Mouse (Mus musculus) liver, embryonic 14.5 days (tissue): ENCODE data around the gene Pced1b. TPM values are rescaled to one million over a fixed set of nuclear protein-coding genes. Genes with fewer than 3 reads are reported as not detected.

Experiments used
- ATAC-seq: fragments of 200-750 bp; cut with Nextera tagmentation; 2 replicates; pipeline ENCODE4 v1.8.0; 2017; ENCODE audit warnings: moderate number of reproducible peaks, mild to moderate bottlenecking, moderate library complexity; ENCODE audit not compliant: insufficient read depth
- DNase-seq, 3 experiments: peaks; one replicate each; pipeline ENCODE4 v3.0.0-alpha.2; 2012 to 2013; ENCODE audit warnings: low read depth in 3 of 3, low spot score in 3 of 3
- H3K27ac ChIP-seq: fragments of 300-500 bp; sonication (generic); 2 replicates; pipeline ENCODE4 v1.5.1; 2014; ENCODE audit warnings: moderate library complexity, mild to moderate bottlenecking, control low read depth, inconsistent platforms
- H3K27me3 ChIP-seq: fragments of 300-500 bp; sonication (generic); 2 replicates; pipeline ENCODE4 v1.6.1; 2014; ENCODE audit warnings: mild to moderate bottlenecking, low read length, moderate library complexity; ENCODE audit not compliant: control insufficient read depth, insufficient read depth
- H3K36me3 ChIP-seq: fragments of 300-500 bp; sonication (generic); replicated peaks from 2 replicates; pipeline ENCODE4 v1.6.1; 2014; ENCODE audit warnings: low read depth; ENCODE audit not compliant: control insufficient read depth, insufficient read depth
- H3K4me1 ChIP-seq, 2 experiments: fragments of 200-500 bp in 1 of 2; fragments of 300-500 bp in 1 of 2; sonication (generic) in 1 of 2; replicated peaks; 2 replicates each; pipeline ENCODE4 v1.6.1; 2012 to 2014; ENCODE audit warnings: antibody characterized with exemption in 1 of 2, inconsistent platforms in 1 of 2, low read length in 1 of 2; ENCODE audit not compliant: control insufficient read depth in 2 of 2, insufficient read depth in 2 of 2
- H3K4me2 ChIP-seq: fragments of 300-500 bp; sonication (generic); 2 replicates; pipeline ENCODE4 v1.6.1; 2014; ENCODE audit warnings: low read depth, mild to moderate bottlenecking, control low read depth, moderate library complexity
- H3K4me3 ChIP-seq, 2 experiments: fragments of 200-500 bp in 1 of 2; fragments of 300-500 bp in 1 of 2; sonication (generic) in 1 of 2; 2 replicates each; pipeline ENCODE4 v1.5.1; 2012 to 2014; ENCODE audit warnings: low read depth in 2 of 2, low read length in 2 of 2, mild to moderate bottlenecking in 2 of 2, control low read depth in 1 of 2, inconsistent platforms in 1 of 2, moderate library complexity in 1 of 2; ENCODE audit not compliant: insufficient read depth in 1 of 2
- H3K9ac ChIP-seq: fragments of 300-500 bp; sonication (generic); replicated peaks from 2 replicates; pipeline ENCODE4 v1.6.1; 2014; ENCODE audit warnings: mild to moderate bottlenecking, control low read depth, moderate library complexity
- H3K9me3 ChIP-seq: fragments of 300-500 bp; sonication (generic); 2 replicates; pipeline ENCODE4 v1.6.1; 2016; ENCODE audit warnings: low read length, mixed read lengths; ENCODE audit not compliant: control insufficient read depth
- CTCF ChIP-seq: IDR thresholded peaks from 2 replicates; pipeline ENCODE4 v1.5.1; 2016; ENCODE audit warnings: antibody characterized with exemption, low read depth, control low read depth
- EP300 ChIP-seq: IDR thresholded peaks from 2 replicates; pipeline ENCODE4 v1.6.1; 2016; ENCODE audit warnings: antibody characterized with exemption, low read depth
- whole genome bisulfite sequencing: fragments of 180-500 bp; shearing (Covaris S2); extraction: QIAGEN DNeasy Blood & Tissue Kit; methylation state at CpG from one replicate; pipeline ENCODE4 v1.1.7; 2014; ENCODE audit not compliant: insufficient replicate concordance; 5-methylcytosine and 5-hydroxymethylcytosine counted together
- polyA plus RNA-seq, 2 experiments: library from polyadenylated mRNA; depleted of rRNA in 1 of 2; stranded (reverse) in 1 of 2; unstranded in 1 of 2; fragments of >200 nt; fragmentation: Nextera tagmentation in 1 of 2; extraction: Ambion mirVana in 1 of 2; gene quantifications; 2 replicates each; pipeline versions ENCODE4 v1.2.1 to v1.2.3; 2012 to 2014

The Pced1b gene
- polyA plus RNA-seq, 2 experiments, result 5.7 to 8.2 TPM

GRCm38 (mm10) chr15:97290351-97290750, 43.4 kb downstream of the Pced1b start:
- Histone ChIP-seq H3K9ac (no peak overlapping the region), H3K4me2 (no peak overlapping the region), H3K36me3 (no peaks in the 10 kb centered on the region), H3K4me1 (no peaks in the 10 kb centered on the region), H3K27ac (no peak overlapping the region), H3K27me3 (no peaks in the 10 kb centered on the region), H3K9me3 (no peaks in the 10 kb centered on the region), H3K4me3 (no peak overlapping the region)
- DNase-seq (no peak), ATAC-seq (no peak)
- 80% methylated on average over 6 of the region's 6 CpGs for WGBS
- TF ChIP-seq CTCF, result no peak

- TF ChIP-seq CTCF (no peak), EP300 (no peak)
- ATAC-seq, result no peak
- Histone ChIP-seq H3K9ac (no peak overlapping the region), H3K4me2 (no peak overlapping the region), H3K9me3 (no peaks in the 10 kb centered on the region), H3K4me3 (no peak overlapping the region), H3K27me3 (no peaks in the 10 kb centered on the region), H3K36me3 (no peaks in the 10 kb centered on the region), H3K4me1 (no peaks in the 10 kb centered on the region), H3K27ac (no peak overlapping the region)
- no peak for DNase-seq
- WGBS, result 70% methylated on average over 21 of the region's 21 CpGs
Measured at GRCm38 (mm10) chr15:97291291-97292050, 44.6 kb downstream of the Pced1b start.

- no peak for DNase-seq
- H3K4me1 ChIP-seq, result no peaks in the 10 kb centered on the region
- TF ChIP-seq CTCF, result no peak
- TF ChIP-seq EP300, result no peak
- H3K36me3 ChIP-seq, result no peaks in the 10 kb centered on the region
- H3K4me2 ChIP-seq, result no peak overlapping the region
- H3K4me3 ChIP-seq, result no peak overlapping the region
- 63% methylated on average over 9 of the region's 9 CpGs for WGBS
- ATAC-seq, result no peak
- H3K9ac ChIP-seq, result no peak overlapping the region
- H3K9me3 ChIP-seq, result no peaks in the 10 kb centered on the region
- no peaks in the 10 kb centered on the region for H3K27me3 ChIP-seq
- no peak overlapping the region for H3K27ac ChIP-seq
Measured at GRCm38 (mm10) chr15:97307935-97308334, 61.0 kb downstream of the Pced1b start.

GRCm38 (mm10) chr15:97309533-97309932, 62.6 kb downstream of the Pced1b start:
- H3K9me3 ChIP-seq, result no peaks in the 10 kb centered on the region
- H3K9ac ChIP-seq, result no peak overlapping the region
- no peak for ATAC-seq
- H3K27me3 ChIP-seq, result no peaks in the 10 kb centered on the region
- no peak overlapping the region for H3K4me3 ChIP-seq
- no peak for DNase-seq
- H3K36me3 ChIP-seq, result no peaks in the 10 kb centered on the region
- H3K4me1 ChIP-seq, result no peaks in the 10 kb centered on the region
- no peak for TF ChIP-seq CTCF
- no peak for TF ChIP-seq EP300
- no peak overlapping the region for H3K27ac ChIP-seq
- WGBS, result 68% methylated on average over 2 of the region's 2 CpGs
- no peak overlapping the region for H3K4me2 ChIP-seq

DNA sequence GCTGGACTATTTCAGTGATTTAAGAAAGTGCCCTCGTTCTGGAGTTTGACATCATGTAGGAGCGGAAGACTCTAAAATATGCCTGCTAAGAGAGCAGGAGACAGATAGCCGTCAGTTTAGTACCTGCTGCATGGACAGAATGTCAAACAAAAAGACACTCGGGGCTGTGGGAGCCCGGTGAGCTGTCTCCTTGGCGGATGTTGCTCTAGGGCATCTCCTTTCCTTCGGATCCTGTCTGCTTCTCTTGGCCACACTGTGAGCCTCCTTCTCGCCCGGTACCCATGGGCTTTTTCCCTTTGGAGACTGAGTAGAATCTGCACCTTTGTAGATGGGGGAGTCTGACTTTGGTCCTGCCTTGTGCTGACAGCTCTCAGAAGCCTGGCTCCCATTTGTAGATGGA, 63.3 kb downstream of the Pced1b start:
- Histone ChIP-seq H3K4me3 (no peak overlapping the region), H3K27ac (no peak overlapping the region), H3K4me2 (no peak overlapping the region), H3K4me1 (no peaks in the 10 kb centered on the region), H3K9me3 (no peaks in the 10 kb centered on the region), H3K27me3 (no peaks in the 10 kb centered on the region), H3K9ac (no peak overlapping the region), H3K36me3 (no peaks in the 10 kb centered on the region)
- DNase-seq, result no peak
- whole genome bisulfite sequencing, result 74% methylated on average over 9 of the region's 9 CpGs
- no peak for ATAC-seq
- TF ChIP-seq CTCF, result no peak
- no peak for TF ChIP-seq EP300
